Mouse (Mus musculus) liver, embryonic 12.5 days (tissue): ENCODE measurements around the gene Tmem39b. TPM values are rescaled to one million over a fixed set of nuclear protein-coding genes. Genes with fewer than 3 reads are reported as not detected.

Source experiments
- ATAC-seq: fragments of 200-750 bp; cut with Nextera tagmentation; 2 replicates; pipeline ENCODE4 v1.8.0; 2017; ENCODE audit warnings: moderate number of reproducible peaks, mild to moderate bottlenecking, moderate library complexity
- H3K27ac ChIP-seq: fragments of 300-500 bp; sonication (generic); 2 replicates; pipeline ENCODE4 v1.5.1; 2016; ENCODE audit warnings: mild to moderate bottlenecking
- H3K27me3 ChIP-seq: fragments of 300-500 bp; sonication (generic); replicated peaks from 2 replicates; pipeline ENCODE4 v1.6.1; 2016; ENCODE audit warnings: mild to moderate bottlenecking, moderate library complexity
- H3K36me3 ChIP-seq: fragments of 300-500 bp; sonication (generic); 2 replicates; pipeline ENCODE4 v1.6.1; 2016; ENCODE audit warnings: mild to moderate bottlenecking, moderate library complexity
- H3K4me1 ChIP-seq: fragments of 300-500 bp; sonication (generic); 2 replicates; pipeline ENCODE4 v1.6.1; 2016
- H3K4me2 ChIP-seq: fragments of 300-500 bp; sonication (generic); 2 replicates; pipeline ENCODE4 v1.6.1; 2016; ENCODE audit warnings: mild to moderate bottlenecking, moderate library complexity
- H3K4me3 ChIP-seq: fragments of 300-500 bp; sonication (generic); 2 replicates; pipeline ENCODE4 v1.5.1; 2016; ENCODE audit warnings: mild to moderate bottlenecking, moderate library complexity
- H3K9ac ChIP-seq: fragments of 300-500 bp; sonication (generic); 2 replicates; pipeline ENCODE4 v1.6.1; 2016; ENCODE audit warnings: mild to moderate bottlenecking, moderate library complexity
- H3K9me3 ChIP-seq: fragments of 300-500 bp; sonication (generic); replicated peaks from 2 replicates; pipeline ENCODE4 v1.6.1; 2016; ENCODE audit warnings: mild to moderate bottlenecking, moderate library complexity
- WGBS: fragments of 180-500 bp; shearing (Covaris S2); methylation state at CpG from one replicate; pipeline ENCODE4 v1.1.7; 2016; ENCODE audit not compliant: insufficient replicate concordance; 5-methylcytosine and 5-hydroxymethylcytosine counted together
- microRNA-seq: library from miRNA; unstranded; fragments of <30 nt; microRNA quantifications from one replicate; pipeline ENCODE4, GENCODE M21; 2017
- polyA plus RNA-seq: library from polyadenylated mRNA; unstranded; fragments of >200 nt; fragmentation: Nextera tagmentation; extraction: Ambion mirVana; gene quantifications from 2 replicates; pipeline ENCODE4 v1.2.1, GENCODE M21; 2016

Gene Tmem39b
- polyA plus RNA-seq, 1 experiment from 2014 or later: 6.0 TPM

GRCm38 (mm10) chr4:129640101-129640637 is 56.5 kb downstream of the Tmem39b start:
- no peaks in the 10 kb centered on the region for H3K27me3 ChIP-seq
- H3K4me1 ChIP-seq: peaks cover 39% of the 10 kb centered on the region
- H3K27ac ChIP-seq: peak overlapping the region; percentile 89
- H3K4me2 ChIP-seq: peak overlapping the region; percentile 94
- H3K9ac ChIP-seq: peak overlapping the region; percentile 85
- no peaks in the 10 kb centered on the region for H3K9me3 ChIP-seq
- WGBS: 3% methylated on average over 17 of the region's 17 CpGs
- ATAC-seq: no peak
- peak overlapping the region; percentile 75 for H3K4me3 ChIP-seq
- H3K36me3 ChIP-seq: peaks cover 52% of the 10 kb centered on the region

GRCm38 (mm10) chr4:129639221-129639620 is 57.4 kb downstream of the Tmem39b start:
- no peak for ATAC-seq
- Histone ChIP-seq H3K27me3 (no peaks in the 10 kb centered on the region), H3K27ac (peak overlapping the region; percentile 89; the same call in 1 of the 2 replicates), H3K9ac (peak overlapping the region; percentile 85), H3K36me3 (peaks cover 54% of the 10 kb centered on the region), H3K4me1 (peaks cover 48% of the 10 kb centered on the region), H3K4me2 (peak overlapping the region; percentile 94), H3K9me3 (no peaks in the 10 kb centered on the region), H3K4me3 (peak overlapping the region; percentile 75)
- 83% methylated on average over 15 of the region's 15 CpGs for WGBS

- H3K27ac ChIP-seq: peak overlapping the region; percentile 23; the same call in 1 of the 2 replicates
- no peaks in the 10 kb centered on the region for H3K9me3 ChIP-seq
- H3K4me3 ChIP-seq: no peak overlapping the region
- WGBS: 44% methylated on average over 6 of the region's 6 CpGs
- no peak overlapping the region for H3K9ac ChIP-seq
- H3K27me3 ChIP-seq: no peaks in the 10 kb centered on the region
- peaks cover 37% of the 10 kb centered on the region for H3K4me1 ChIP-seq
- peak overlapping the region; percentile 19 for H3K4me2 ChIP-seq
- peak; percentile 80 for ATAC-seq
- H3K36me3 ChIP-seq: peaks cover 98% of the 10 kb centered on the region
These were observed 62.8 kb downstream of the Tmem39b start for GRCm38 (mm10) chr4:129633852-129634251.

- H3K27me3 ChIP-seq: no peaks in the 10 kb centered on the region
- H3K36me3 ChIP-seq: peaks cover 100% of the 10 kb centered on the region
- H3K9me3 ChIP-seq: no peaks in the 10 kb centered on the region
- peaks cover 30% of the 10 kb centered on the region for H3K4me1 ChIP-seq
- no peak overlapping the region for H3K9ac ChIP-seq
- H3K4me2 ChIP-seq: no peak overlapping the region
- ATAC-seq: no peak
- H3K27ac ChIP-seq: no peak overlapping the region
- H3K4me3 ChIP-seq: no peak overlapping the region
- 89% methylated on average over 12 of the region's 12 CpGs for WGBS
These were observed 64.8 kb downstream of the Tmem39b start for GRCm38 (mm10) chr4:129631867-129632266.

- no peak for ATAC-seq
- Histone ChIP-seq H3K4me1 (peaks cover 36% of the 10 kb centered on the region), H3K9me3 (no peaks in the 10 kb centered on the region), H3K4me2 (no peak overlapping the region), H3K9ac (no peak overlapping the region), H3K27ac (no peak overlapping the region), H3K36me3 (peaks cover 98% of the 10 kb centered on the region), H3K4me3 (no peak overlapping the region), H3K27me3 (no peaks in the 10 kb centered on the region)
- 82% methylated on average over 4 of the region's 4 CpGs for WGBS
These were observed 65.7 kb downstream of the Tmem39b start for GRCm38 (mm10) chr4:129630944-129631343.

Small RNA genes lying within 50 kb of the gene (microRNA-seq; reads per million reads assigned to microRNA genes)
- gene Mir7016: not detected

Other genes with a start within 250 kb of the Tmem39b start
- 36.7 and 37.4 TPM in 2 replicates for gene Bsdc1, start 235.3 kb downstream of the Tmem39b start, polyA plus RNA-seq
- not detected in 2 replicates for gene Tssk3, start 205.8 kb downstream of the Tmem39b start, polyA plus RNA-seq
- not detected in 2 replicates for gene Fam229a, start 205.6 kb downstream of the Tmem39b start, polyA plus RNA-seq
- 192 and 195 TPM in 2 replicates for gene Marcksl1, start 183.3 kb downstream of the Tmem39b start, polyA plus RNA-seq
- gene Hdac1, start 154.1 kb downstream of the Tmem39b start, polyA plus RNA-seq: 140 and 145 TPM in 2 replicates
- 4.1 and 5.1 TPM in 2 replicates for gene Lck, start 123.2 kb downstream of the Tmem39b start, polyA plus RNA-seq
- gene Fam167b, start 118.3 kb downstream of the Tmem39b start, polyA plus RNA-seq: 6.3 and 7.9 TPM in 2 replicates
- 219 and 226 TPM in 2 replicates for gene Eif3i, start 96.2 kb downstream of the Tmem39b start, polyA plus RNA-seq
- 147 and 159 TPM in 2 replicates for gene Tmem234, start 96.2 kb downstream of the Tmem39b start, polyA plus RNA-seq
- 0.51 and 1.3 TPM in 2 replicates for gene Dcdc2b, start 82.6 kb downstream of the Tmem39b start, polyA plus RNA-seq
- 14.7 and 16.5 TPM in 2 replicates for gene Iqcc, start 77.7 kb downstream of the Tmem39b start, polyA plus RNA-seq
- 16.6 and 19.9 TPM in 2 replicates for gene Ccdc28b, start 72.9 kb downstream of the Tmem39b start, polyA plus RNA-seq
- 45.4 and 45.7 TPM in 2 replicates for gene Txlna, start 55.8 kb downstream of the Tmem39b start, polyA plus RNA-seq
- 10.0 and 10.3 TPM in 2 replicates for gene Kpna6, start 24.1 kb downstream of the Tmem39b start, polyA plus RNA-seq
- 59.4 and 60.2 TPM in 2 replicates for gene Khdrbs1, start 45.5 kb upstream of the Tmem39b start, polyA plus RNA-seq
- gene Ptp4a2, start 114.4 kb upstream of the Tmem39b start, polyA plus RNA-seq: 229 and 244 TPM in 2 replicates
- gene Spocd1, start 232.4 kb upstream of the Tmem39b start, polyA plus RNA-seq: 0.04 TPM in 2 replicates